Mouse (Mus musculus) CD4-positive naive resting alpha-beta T cell, adult 76 days (primary cell): Measurements from ENCODE around the gene Babam2. TPM values are rescaled to one million over a fixed set of nuclear protein-coding genes. Genes with fewer than 3 reads are reported as not detected.

Experiments used
- total RNA-seq: library from RNA; stranded (reverse); gene quantifications from one replicate; pipeline ENCODE4 v1.2.4, GENCODE M21; 2023

Babam2 gene
- 52.1 TPM for total RNA-seq

DNA sequence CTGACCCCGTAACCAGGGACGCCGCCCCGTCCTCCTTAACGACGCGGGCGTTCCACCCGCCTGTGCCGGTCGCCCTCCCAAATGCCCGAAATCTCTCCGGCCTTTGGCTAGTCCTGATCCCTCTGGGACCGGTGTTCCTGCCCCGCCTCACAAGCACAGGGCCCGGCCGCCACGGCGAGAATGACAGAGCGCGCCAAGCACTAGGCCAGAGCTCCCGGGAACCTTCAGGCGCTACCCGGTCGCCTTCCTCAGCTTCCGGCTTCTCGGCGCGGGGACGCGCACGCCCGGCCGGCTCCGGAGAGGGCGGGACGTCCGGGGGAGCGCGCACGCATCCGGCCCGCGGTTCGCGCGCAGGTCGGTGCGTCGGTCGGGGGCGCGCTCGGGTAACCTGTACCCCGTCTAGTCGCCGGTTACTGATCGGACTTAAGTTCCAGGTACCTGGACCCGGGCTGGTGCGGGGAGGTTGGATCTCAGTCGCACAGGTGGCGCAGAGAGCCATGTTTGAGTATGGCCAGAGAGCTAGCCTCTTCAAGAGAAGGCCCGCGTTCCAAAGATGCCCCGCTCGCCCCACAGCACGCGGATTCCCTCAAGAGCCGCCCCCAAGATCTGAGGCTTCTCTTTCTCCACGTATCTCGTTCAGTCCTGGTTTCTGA is at the start of gene Babam2:
TSS of gene Babam2 (plus strand) at position 41 of the 653 bp plus-strand sequence.

DNA sequence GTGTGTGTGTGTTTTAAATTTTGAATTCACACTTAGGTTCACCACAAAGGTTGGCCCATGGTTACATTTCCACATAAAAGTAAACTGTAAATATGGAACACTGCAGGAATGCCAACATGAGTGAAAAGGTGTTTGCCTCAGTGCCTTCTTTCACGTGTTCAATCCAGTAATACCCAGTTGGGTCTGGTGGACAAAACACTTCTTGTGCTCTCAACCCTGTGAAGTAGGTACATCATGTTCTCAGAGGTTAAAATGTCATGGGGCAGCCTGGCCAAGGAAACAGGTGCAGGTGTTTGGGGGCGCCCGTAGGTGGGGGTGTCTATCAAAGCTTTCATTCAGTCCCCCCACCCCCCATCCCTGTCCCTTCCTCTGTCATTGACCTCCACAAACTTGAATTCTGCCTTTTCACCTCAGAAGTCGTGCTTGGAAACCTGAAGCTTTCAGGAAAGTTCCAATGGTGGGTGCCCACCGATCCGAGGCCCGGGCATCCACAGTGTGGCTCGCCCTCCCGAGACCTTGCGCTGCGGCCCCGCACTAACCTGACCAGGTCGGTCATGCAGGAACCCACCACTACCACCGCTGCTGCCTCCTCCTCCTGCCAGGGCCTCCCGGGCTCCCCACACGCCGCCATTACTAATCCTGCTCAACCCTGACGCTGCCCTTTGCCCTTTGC is 377 bp upstream of the Babam2 start, which contains the start of gene Rbks:
TSS of gene Rbks (minus strand) at position 657 of the 673 bp plus-strand sequence.

Other genes starting within 250 kb of the Babam2 start
- 40.9 TPM for gene Zfp512, start 245.3 kb upstream of the Babam2 start, total RNA-seq
- 0.21 TPM for gene 4930548H24Rik, start 211.9 kb upstream of the Babam2 start, total RNA-seq
- 41.3 TPM for gene Gpn1, start 202.9 kb upstream of the Babam2 start, total RNA-seq
- gene Slc4a1ap, start 170.7 kb upstream of the Babam2 start, total RNA-seq = 83.0 TPM
- gene Supt7l, start 169.9 kb upstream of the Babam2 start, total RNA-seq = 30.8 TPM
- gene Mrpl33, start 100.7 kb upstream of the Babam2 start, total RNA-seq = 108 TPM
- 9.4 TPM for gene Rbks, start 57 bp upstream of the Babam2 start, total RNA-seq